Mouse (Mus musculus): ENCODE measurements around the gene Ttc29. TPM values are rescaled to one million over a fixed set of nuclear protein-coding genes. Genes with fewer than 3 reads are reported as not detected.

Ttc29 gene
- polyA plus RNA-seq, 1 experiment from 2014 or later: 0.18 TPM

- Histone ChIP-seq H3K27me3 (ENCODE audit: control insufficient read depth, insufficient read depth, low read length) (peaks cover 30% of the 10 kb centered on the region), H3K9ac (ENCODE audit: low read length) (peak overlapping the region; percentile 20), H3K4me1 (ENCODE audit: control insufficient read depth, insufficient read depth, low read length) (peaks cover 6% of the 10 kb centered on the region; the same call in 1 of the 2 replicates), H3K4me3 (ENCODE audit: low read length) (peak overlapping the region; percentile 45), H3K9me3 (replicated peaks; ENCODE audit: control insufficient read depth, low read length) (no peaks in the 10 kb centered on the region), H3K36me3 (ENCODE audit: control insufficient read depth, insufficient read depth) (no peaks in the 10 kb centered on the region), H3K4me2 (ENCODE audit: low read depth, low read length) (peak overlapping the region; percentile 70), H3K27ac (ENCODE audit: low read length) (no peak overlapping the region)
- under 1% methylated on average over 19 of the region's 19 CpGs for WGBS
- ATAC-seq (replicated peaks; ENCODE audit: extremely low read depth, insufficient read depth, low FRiP score): peak; percentile 37; the same call in 1 of the 2 replicates
Observed at GRCm38 (mm10) chr8:78420101-78420503, 207.0 kb downstream of the Ttc29 start.

GRCm38 (mm10) chr8:78423937-78424336 is 210.8 kb downstream of the Ttc29 start:
- WGBS: 0% methylated on average over 1 of the region's 1 CpGs
- Histone ChIP-seq H3K9me3 (replicated peaks; ENCODE audit: control insufficient read depth, low read length) (no peaks in the 10 kb centered on the region), H3K4me2 (ENCODE audit: low read depth, low read length) (no peak overlapping the region), H3K4me3 (ENCODE audit: low read length) (no peak overlapping the region), H3K9ac (ENCODE audit: low read length) (no peak overlapping the region), H3K27ac (ENCODE audit: low read length) (no peak overlapping the region), H3K27me3 (ENCODE audit: control insufficient read depth, insufficient read depth, low read length) (peaks cover 63% of the 10 kb centered on the region), H3K4me1 (ENCODE audit: control insufficient read depth, insufficient read depth, low read length) (peaks cover 6% of the 10 kb centered on the region; the same call in 1 of the 2 replicates), H3K36me3 (ENCODE audit: control insufficient read depth, insufficient read depth) (no peaks in the 10 kb centered on the region)
- ATAC-seq (replicated peaks; ENCODE audit: extremely low read depth, insufficient read depth, low FRiP score): no peak

GRCm38 (mm10) chr8:78426455-78426854 is 213.4 kb downstream of the Ttc29 start:
- Histone ChIP-seq H3K9ac (ENCODE audit: low read length) (no peak overlapping the region), H3K4me1 (ENCODE audit: control insufficient read depth, insufficient read depth, low read length) (no peaks in the 10 kb centered on the region), H3K36me3 (ENCODE audit: control insufficient read depth, insufficient read depth) (no peaks in the 10 kb centered on the region), H3K4me2 (ENCODE audit: low read depth, low read length) (no peak overlapping the region), H3K9me3 (replicated peaks; ENCODE audit: control insufficient read depth, low read length) (no peaks in the 10 kb centered on the region), H3K4me3 (ENCODE audit: low read length) (no peak overlapping the region), H3K27ac (ENCODE audit: low read length) (no peak overlapping the region), H3K27me3 (ENCODE audit: control insufficient read depth, insufficient read depth, low read length) (peaks cover 60% of the 10 kb centered on the region)
- WGBS: 3% methylated on average over 10 of the region's 10 CpGs
- no peak for ATAC-seq (replicated peaks; ENCODE audit: extremely low read depth, insufficient read depth, low FRiP score)

- Histone ChIP-seq H3K27ac (ENCODE audit: low read length) (no peak overlapping the region), H3K9ac (ENCODE audit: low read length) (no peak overlapping the region), H3K27me3 (ENCODE audit: control insufficient read depth, insufficient read depth, low read length) (peaks cover 60% of the 10 kb centered on the region), H3K36me3 (ENCODE audit: control insufficient read depth, insufficient read depth) (no peaks in the 10 kb centered on the region), H3K4me1 (ENCODE audit: control insufficient read depth, insufficient read depth, low read length) (no peaks in the 10 kb centered on the region), H3K4me2 (ENCODE audit: low read depth, low read length) (no peak overlapping the region), H3K4me3 (ENCODE audit: low read length) (no peak overlapping the region), H3K9me3 (replicated peaks; ENCODE audit: control insufficient read depth, low read length) (no peaks in the 10 kb centered on the region)
- no peak for ATAC-seq (replicated peaks; ENCODE audit: extremely low read depth, insufficient read depth, low FRiP score)
- 3% methylated on average over 32 of the region's 32 CpGs for WGBS
Observed at GRCm38 (mm10) chr8:78426875-78427768, 214.0 kb downstream of the Ttc29 start.

GRCm38 (mm10) chr8:78427769-78428130 is 214.7 kb downstream of the Ttc29 start:
- no peak overlapping the region for H3K27ac ChIP-seq (ENCODE audit: low read length)
- no peak overlapping the region for H3K4me2 ChIP-seq (ENCODE audit: low read depth, low read length)
- peaks cover 60% of the 10 kb centered on the region for H3K27me3 ChIP-seq (ENCODE audit: control insufficient read depth, insufficient read depth, low read length)
- no peaks in the 10 kb centered on the region for H3K9me3 ChIP-seq (replicated peaks; ENCODE audit: control insufficient read depth, low read length)
- 2% methylated on average over 8 of the region's 8 CpGs for WGBS
- no peaks in the 10 kb centered on the region for H3K4me1 ChIP-seq (ENCODE audit: control insufficient read depth, insufficient read depth, low read length)
- H3K4me3 ChIP-seq (ENCODE audit: low read length): no peak overlapping the region
- H3K36me3 ChIP-seq (ENCODE audit: control insufficient read depth, insufficient read depth): no peaks in the 10 kb centered on the region
- no peak overlapping the region for H3K9ac ChIP-seq (ENCODE audit: low read length)
- ATAC-seq (replicated peaks; ENCODE audit: extremely low read depth, insufficient read depth, low FRiP score): no peak

- 9% methylated on average over 11 of the region's 11 CpGs for WGBS
- H3K27me3 ChIP-seq (ENCODE audit: control insufficient read depth, insufficient read depth, low read length): peaks cover 59% of the 10 kb centered on the region
- no peak overlapping the region for H3K4me3 ChIP-seq (ENCODE audit: low read length)
- H3K36me3 ChIP-seq (ENCODE audit: control insufficient read depth, insufficient read depth): no peaks in the 10 kb centered on the region
- no peak overlapping the region for H3K9ac ChIP-seq (ENCODE audit: low read length)
- no peaks in the 10 kb centered on the region for H3K4me1 ChIP-seq (ENCODE audit: control insufficient read depth, insufficient read depth, low read length)
- no peak overlapping the region for H3K4me2 ChIP-seq (ENCODE audit: low read depth, low read length)
- no peak for ATAC-seq (replicated peaks; ENCODE audit: extremely low read depth, insufficient read depth, low FRiP score)
- H3K9me3 ChIP-seq (replicated peaks; ENCODE audit: control insufficient read depth, low read length): no peaks in the 10 kb centered on the region
- H3K27ac ChIP-seq (ENCODE audit: low read length): no peak overlapping the region
Observed at GRCm38 (mm10) chr8:78428148-78428547, 215.1 kb downstream of the Ttc29 start.

- 5% methylated on average over 4 of the region's 4 CpGs for WGBS
- Histone ChIP-seq H3K4me1 (ENCODE audit: control insufficient read depth, insufficient read depth, low read length) (peaks cover 7% of the 10 kb centered on the region; the same call in 1 of the 2 replicates), H3K9me3 (replicated peaks; ENCODE audit: control insufficient read depth, low read length) (no peaks in the 10 kb centered on the region), H3K27ac (ENCODE audit: low read length) (no peak overlapping the region), H3K4me3 (ENCODE audit: low read length) (no peak overlapping the region), H3K4me2 (ENCODE audit: low read depth, low read length) (no peak overlapping the region), H3K27me3 (ENCODE audit: control insufficient read depth, insufficient read depth, low read length) (peaks cover 74% of the 10 kb centered on the region), H3K9ac (ENCODE audit: low read length) (no peak overlapping the region), H3K36me3 (ENCODE audit: control insufficient read depth, insufficient read depth) (no peaks in the 10 kb centered on the region)
- no peak for ATAC-seq (replicated peaks; ENCODE audit: extremely low read depth, insufficient read depth, low FRiP score)
Observed at GRCm38 (mm10) chr8:78431356-78431755, 218.3 kb downstream of the Ttc29 start.

- H3K9me3 ChIP-seq (replicated peaks; ENCODE audit: control insufficient read depth, low read length): no peaks in the 10 kb centered on the region
- H3K27me3 ChIP-seq (ENCODE audit: control insufficient read depth, insufficient read depth, low read length): peaks cover 74% of the 10 kb centered on the region
- H3K4me1 ChIP-seq (ENCODE audit: control insufficient read depth, insufficient read depth, low read length): peaks cover 9% of the 10 kb centered on the region; the same call in 1 of the 2 replicates
- ATAC-seq (replicated peaks; ENCODE audit: extremely low read depth, insufficient read depth, low FRiP score): no peak
- no peak overlapping the region for H3K4me3 ChIP-seq (ENCODE audit: low read length)
- no peak overlapping the region for H3K9ac ChIP-seq (ENCODE audit: low read length)
- H3K4me2 ChIP-seq (ENCODE audit: low read depth, low read length): no peak overlapping the region
- H3K27ac ChIP-seq (ENCODE audit: low read length): no peak overlapping the region
- 19% methylated on average over 1 of the region's 1 CpGs for WGBS
- no peaks in the 10 kb centered on the region for H3K36me3 ChIP-seq (ENCODE audit: control insufficient read depth, insufficient read depth)
Observed at GRCm38 (mm10) chr8:78432451-78432850, 219.4 kb downstream of the Ttc29 start.

- Histone ChIP-seq H3K27me3 (ENCODE audit: control insufficient read depth, insufficient read depth, low read length) (peaks cover 72% of the 10 kb centered on the region), H3K4me1 (ENCODE audit: control insufficient read depth, insufficient read depth, low read length) (peaks cover 13% of the 10 kb centered on the region; the same call in 1 of the 2 replicates), H3K27ac (ENCODE audit: low read length) (no peak overlapping the region), H3K4me2 (ENCODE audit: low read depth, low read length) (no peak overlapping the region), H3K9me3 (replicated peaks; ENCODE audit: control insufficient read depth, low read length) (no peaks in the 10 kb centered on the region), H3K9ac (ENCODE audit: low read length) (no peak overlapping the region), H3K36me3 (ENCODE audit: control insufficient read depth, insufficient read depth) (no peaks in the 10 kb centered on the region), H3K4me3 (ENCODE audit: low read length) (no peak overlapping the region)
- ATAC-seq (replicated peaks; ENCODE audit: extremely low read depth, insufficient read depth, low FRiP score): no peak
- 21% methylated on average over 5 of the region's 5 CpGs for WGBS
Observed at GRCm38 (mm10) chr8:78433318-78433717, 220.2 kb downstream of the Ttc29 start.
